Mouse (Mus musculus) limb, embryonic 10.5 days (tissue): ENCODE measurements around the gene Foxred2. TPM values are rescaled to one million over a fixed set of nuclear protein-coding genes. Genes with fewer than 3 reads are reported as not detected.

Experiments
- DNase-seq: peaks from one replicate; pipeline ENCODE4 v3.0.0-alpha.2; 2017; ENCODE audit warnings: low spot score
- H3K27ac ChIP-seq: fragments of 300-500 bp; sonication (generic); 2 replicates; pipeline ENCODE4 v1.5.1; 2016; ENCODE audit warnings: mild to moderate bottlenecking
- H3K27me3 ChIP-seq: fragments of 300-500 bp; sonication (generic); 2 replicates; pipeline ENCODE4 v1.6.1; 2016; ENCODE audit warnings: low read depth, mild to moderate bottlenecking; ENCODE audit not compliant: poor library complexity, severe bottlenecking
- H3K36me3 ChIP-seq: fragments of 300-500 bp; sonication (generic); 2 replicates; pipeline ENCODE4 v1.6.1; 2016; ENCODE audit warnings: mild to moderate bottlenecking, moderate library complexity
- H3K4me1 ChIP-seq: fragments of 300-500 bp; sonication (generic); 2 replicates; pipeline ENCODE4 v1.6.1; 2016
- H3K4me3 ChIP-seq: fragments of 300-500 bp; sonication (generic); 2 replicates; pipeline ENCODE4 v1.5.1; 2016; ENCODE audit warnings: mild to moderate bottlenecking, moderate library complexity
- H3K9me3 ChIP-seq: fragments of 300-500 bp; sonication (generic); replicated peaks from 2 replicates; pipeline ENCODE4 v1.6.1; 2016; ENCODE audit warnings: mild to moderate bottlenecking
- WGBS: fragments of 180-500 bp; shearing (Covaris S2); methylation state at CpG from one replicate; pipeline ENCODE4 v1.1.7; 2016; 5-methylcytosine and 5-hydroxymethylcytosine counted together
- polyA plus RNA-seq: library from polyadenylated mRNA; unstranded; fragments of >200 nt; fragmentation: Nextera tagmentation; extraction: Ambion mirVana; gene quantifications from 2 replicates; pipeline ENCODE4 v1.2.1, GENCODE M21; 2016

Foxred2 gene
- polyA plus RNA-seq, 1 experiment from 2014 or later = 7.3 TPM

DNA sequence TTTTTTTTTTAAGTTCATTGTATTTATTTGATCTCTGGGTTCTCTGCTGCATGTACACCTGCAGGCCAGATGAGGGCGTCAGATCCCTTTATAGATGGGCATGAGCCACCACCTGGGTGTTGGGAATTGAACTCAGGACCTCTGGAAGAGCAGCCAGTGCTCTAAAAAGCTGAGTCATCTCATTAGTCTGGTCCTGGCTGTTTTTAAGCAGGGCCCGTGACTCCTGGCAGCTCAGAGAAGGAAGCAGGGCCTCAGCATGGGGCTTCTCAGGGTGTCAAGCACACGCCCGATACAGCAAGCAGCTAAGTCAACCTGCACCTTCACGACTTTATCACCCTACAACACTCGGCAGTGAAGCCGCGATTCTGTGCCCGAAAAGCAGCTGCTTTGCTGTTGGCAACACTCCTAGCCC lies 8.6 kb upstream of the Foxred2 start:
- Histone ChIP-seq H3K9me3 (no peaks in the 10 kb centered on the region), H3K27me3 (no peaks in the 10 kb centered on the region), H3K36me3 (peaks cover 89% of the 10 kb centered on the region), H3K27ac (no peak overlapping the region), H3K4me3 (no peak overlapping the region), H3K4me1 (peaks cover 15% of the 10 kb centered on the region)
- 86% methylated on average over 9 of the region's 9 CpGs for WGBS
- DNase-seq = no peak

GRCm38 (mm10) chr15:77962447-77962846 lies 5.9 kb upstream of the Foxred2 start:
- H3K9me3 ChIP-seq = no peaks in the 10 kb centered on the region
- no peak overlapping the region for H3K27ac ChIP-seq
- no peak for DNase-seq
- peaks cover 95% of the 10 kb centered on the region for H3K36me3 ChIP-seq
- H3K27me3 ChIP-seq = no peaks in the 10 kb centered on the region
- WGBS = over 99% methylated on average over 5 of the region's 5 CpGs
- peaks cover 3% of the 10 kb centered on the region for H3K4me1 ChIP-seq
- no peak overlapping the region for H3K4me3 ChIP-seq

GRCm38 (mm10) chr15:77960693-77961092 lies 4.2 kb upstream of the Foxred2 start:
- DNase-seq = no peak
- no peak overlapping the region for H3K4me3 ChIP-seq
- peaks cover 8% of the 10 kb centered on the region for H3K27me3 ChIP-seq
- H3K4me1 ChIP-seq = peaks cover 21% of the 10 kb centered on the region
- H3K27ac ChIP-seq = no peak overlapping the region
- WGBS = 90% methylated on average over 6 of the region's 6 CpGs
- H3K36me3 ChIP-seq = peaks cover 77% of the 10 kb centered on the region
- no peaks in the 10 kb centered on the region for H3K9me3 ChIP-seq

DNA sequence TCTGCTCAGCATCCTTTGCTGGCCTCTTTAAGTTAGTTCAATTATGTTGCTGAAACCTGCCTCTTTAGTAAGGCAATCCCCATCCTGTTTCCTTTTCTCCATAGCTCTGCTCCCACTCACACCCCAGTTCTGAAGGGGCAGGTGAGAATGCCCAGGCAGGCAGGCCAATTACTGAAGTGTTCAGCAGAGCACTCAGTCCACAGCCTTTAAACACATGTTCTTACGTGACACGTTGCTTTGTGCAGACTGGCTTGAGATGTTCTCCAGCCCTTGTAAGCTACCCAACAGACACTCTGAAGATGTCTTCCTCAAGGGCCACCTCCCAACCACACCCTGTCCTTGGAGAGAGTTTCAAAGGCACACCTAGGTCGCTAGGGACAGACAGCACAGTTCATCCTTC lies 1.5 kb upstream of the Foxred2 start:
- Histone ChIP-seq H3K9me3 (no peaks in the 10 kb centered on the region), H3K4me1 (peaks cover 26% of the 10 kb centered on the region), H3K36me3 (peaks cover 51% of the 10 kb centered on the region), H3K27ac (no peak overlapping the region), H3K4me3 (no peak overlapping the region), H3K27me3 (peaks cover 30% of the 10 kb centered on the region)
- 70% methylated on average over 3 of the region's 3 CpGs for WGBS
- no peak for DNase-seq

GRCm38 (mm10) chr15:77957625-77958024 lies 1.1 kb upstream of the Foxred2 start:
- peaks cover 51% of the 10 kb centered on the region for H3K36me3 ChIP-seq
- 41% methylated on average over 5 of the region's 5 CpGs for WGBS

GRCm38 (mm10) chr15:77955440-77956403 lies 800 bp downstream of the Foxred2 start:
- H3K27ac ChIP-seq = peak overlapping the region; percentile 75
- H3K9me3 ChIP-seq = no peaks in the 10 kb centered on the region
- peaks cover 30% of the 10 kb centered on the region for H3K27me3 ChIP-seq
- WGBS = 8% methylated on average over 52 of the region's 52 CpGs
- H3K36me3 ChIP-seq = peaks cover 40% of the 10 kb centered on the region
- DNase-seq = peak; percentile 61
- H3K4me3 ChIP-seq = peak overlapping the region; percentile 67
- H3K4me1 ChIP-seq = peaks cover 26% of the 10 kb centered on the region

More at GRCm38 (mm10) chr15:77957625-77958024, 1.1 kb upstream of the Foxred2 start:
- no peaks in the 10 kb centered on the region for H3K9me3 ChIP-seq
- H3K4me1 ChIP-seq = peaks cover 26% of the 10 kb centered on the region
- DNase-seq = no peak
- no peak overlapping the region for H3K4me3 ChIP-seq
- H3K27me3 ChIP-seq = peaks cover 30% of the 10 kb centered on the region
- no peak overlapping the region for H3K27ac ChIP-seq

DNA sequence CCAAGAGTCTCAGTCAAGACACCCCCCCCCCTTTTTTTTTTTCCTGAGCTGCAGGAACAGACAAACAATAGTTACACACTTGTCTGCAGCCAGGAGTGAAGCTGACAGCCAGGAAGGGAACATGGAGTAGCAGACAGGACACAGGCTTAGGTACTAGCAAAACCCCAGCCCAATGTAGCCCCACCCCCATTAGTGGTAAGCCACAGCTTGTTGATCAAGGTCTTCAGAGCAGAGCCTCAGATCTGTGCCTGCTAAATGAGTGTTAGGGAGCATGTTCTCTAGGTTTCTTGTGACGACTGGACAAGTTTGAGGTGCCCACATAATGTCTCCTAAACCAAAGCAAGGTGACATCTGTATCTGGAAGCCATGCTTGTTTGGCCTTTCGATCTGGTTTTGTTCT lies 2.2 kb downstream of the Foxred2 start:
- H3K27ac ChIP-seq = no peak overlapping the region
- H3K9me3 ChIP-seq = no peaks in the 10 kb centered on the region
- no peak overlapping the region for H3K4me3 ChIP-seq
- peaks cover 26% of the 10 kb centered on the region for H3K4me1 ChIP-seq
- 91% methylated on average over 2 of the region's 2 CpGs for WGBS
- no peak for DNase-seq
- H3K27me3 ChIP-seq = peaks cover 30% of the 10 kb centered on the region
- H3K36me3 ChIP-seq = peaks cover 30% of the 10 kb centered on the region

DNA sequence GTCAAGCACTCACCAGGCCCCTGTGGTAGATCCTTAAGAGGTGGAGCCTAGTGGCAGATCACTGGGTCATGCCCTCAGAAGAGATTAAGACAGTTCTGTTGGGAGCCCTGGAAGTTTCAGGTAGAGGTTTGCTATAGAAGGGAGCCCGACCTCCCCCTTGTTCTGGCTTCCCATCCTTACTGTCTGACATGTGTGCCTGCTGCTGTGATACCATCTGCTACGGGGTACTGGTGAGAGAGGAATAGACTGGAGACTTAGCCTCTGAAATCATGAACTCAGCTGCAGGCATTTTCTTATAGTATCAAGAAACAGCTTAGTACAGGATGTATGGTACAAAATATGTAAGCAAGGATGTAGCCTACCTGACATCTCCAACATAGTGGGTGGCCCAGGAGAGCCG lies 3.6 kb downstream of the Foxred2 start:
- WGBS = 90% methylated on average over 3 of the region's 3 CpGs
- Histone ChIP-seq H3K27me3 (peaks cover 30% of the 10 kb centered on the region), H3K4me3 (no peak overlapping the region), H3K27ac (no peak overlapping the region), H3K36me3 (peaks cover 22% of the 10 kb centered on the region), H3K9me3 (no peaks in the 10 kb centered on the region), H3K4me1 (peaks cover 26% of the 10 kb centered on the region)
- DNase-seq = no peak

- H3K36me3 ChIP-seq = peaks cover 46% of the 10 kb centered on the region
- H3K4me3 ChIP-seq = no peak overlapping the region
- peaks cover 5% of the 10 kb centered on the region; the same call in 1 of the 2 replicates for H3K27me3 ChIP-seq
- 95% methylated on average over 7 of the region's 7 CpGs for WGBS
- no peaks in the 10 kb centered on the region for H3K9me3 ChIP-seq
- H3K27ac ChIP-seq = no peak overlapping the region
- no peak for DNase-seq
- no peaks in the 10 kb centered on the region for H3K4me1 ChIP-seq
Measured at GRCm38 (mm10) chr15:77949061-77949460, 7.5 kb downstream of the Foxred2 start.

DNA sequence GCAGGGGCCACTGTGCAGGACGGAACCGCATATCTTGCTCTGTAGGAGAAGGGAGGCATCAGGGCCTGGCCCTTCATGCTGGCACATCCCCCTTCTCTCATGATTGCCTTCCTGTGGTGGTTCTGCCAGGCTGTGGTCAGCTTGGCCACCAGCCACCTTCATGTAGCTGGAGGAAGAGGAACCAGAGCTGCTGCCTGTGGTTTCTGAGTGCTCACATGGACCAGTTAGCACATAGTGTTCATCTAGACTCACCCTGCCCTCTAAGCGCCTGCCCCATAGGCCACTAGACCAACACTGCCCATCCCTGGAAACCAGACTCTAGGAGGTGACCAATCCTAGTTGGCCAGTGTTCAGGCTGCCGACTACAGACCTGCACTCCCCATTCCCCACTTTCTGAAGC lies 10.8 kb downstream of the Foxred2 start:
- no peaks in the 10 kb centered on the region for H3K27me3 ChIP-seq
- no peak for DNase-seq
- H3K4me1 ChIP-seq = no peaks in the 10 kb centered on the region
- 91% methylated on average over 4 of the region's 4 CpGs for WGBS
- no peak overlapping the region for H3K27ac ChIP-seq
- peaks cover 53% of the 10 kb centered on the region for H3K36me3 ChIP-seq
- no peaks in the 10 kb centered on the region for H3K9me3 ChIP-seq
- H3K4me3 ChIP-seq = no peak overlapping the region

GRCm38 (mm10) chr15:77941563-77941962 lies 15.0 kb downstream of the Foxred2 start:
- WGBS = 86% methylated on average over 3 of the region's 3 CpGs
- DNase-seq = no peak

DNA sequence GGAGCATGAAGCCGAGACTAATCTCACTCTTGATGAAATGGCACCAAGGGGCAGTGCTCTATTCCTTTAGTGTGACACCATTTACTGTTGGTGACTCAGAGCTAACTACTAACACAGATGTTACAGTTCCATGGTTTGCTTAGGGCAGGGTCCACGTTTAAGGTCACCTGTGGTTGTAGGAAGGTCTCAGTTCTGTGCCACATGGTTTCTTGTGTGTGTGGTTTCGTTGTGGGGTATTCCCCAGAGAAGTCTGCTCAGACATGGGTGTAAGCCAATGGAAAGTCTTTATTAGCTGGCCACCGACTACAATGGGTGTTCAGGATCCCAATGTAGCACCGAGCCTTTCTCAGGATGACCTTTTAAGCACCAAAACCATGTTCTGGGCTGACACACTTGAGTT lies 18.0 kb downstream of the Foxred2 start:
- peaks cover 9% of the 10 kb centered on the region; the same call in 1 of the 2 replicates for H3K27me3 ChIP-seq
- WGBS = 86% methylated on average over 5 of the region's 5 CpGs
- H3K9me3 ChIP-seq = no peaks in the 10 kb centered on the region
- no peak for DNase-seq
- peaks cover 16% of the 10 kb centered on the region for H3K36me3 ChIP-seq
- no peak overlapping the region for H3K27ac ChIP-seq
- H3K4me1 ChIP-seq = peaks cover 7% of the 10 kb centered on the region
- H3K4me3 ChIP-seq = no peak overlapping the region

More at GRCm38 (mm10) chr15:77941563-77941962, 15.0 kb downstream of the Foxred2 start:
- Histone ChIP-seq H3K27ac (no peak overlapping the region), H3K36me3 (peaks cover 30% of the 10 kb centered on the region), H3K4me3 (no peak overlapping the region), H3K4me1 (no peaks in the 10 kb centered on the region), H3K9me3 (no peaks in the 10 kb centered on the region), H3K27me3 (no peaks in the 10 kb centered on the region)

DNA sequence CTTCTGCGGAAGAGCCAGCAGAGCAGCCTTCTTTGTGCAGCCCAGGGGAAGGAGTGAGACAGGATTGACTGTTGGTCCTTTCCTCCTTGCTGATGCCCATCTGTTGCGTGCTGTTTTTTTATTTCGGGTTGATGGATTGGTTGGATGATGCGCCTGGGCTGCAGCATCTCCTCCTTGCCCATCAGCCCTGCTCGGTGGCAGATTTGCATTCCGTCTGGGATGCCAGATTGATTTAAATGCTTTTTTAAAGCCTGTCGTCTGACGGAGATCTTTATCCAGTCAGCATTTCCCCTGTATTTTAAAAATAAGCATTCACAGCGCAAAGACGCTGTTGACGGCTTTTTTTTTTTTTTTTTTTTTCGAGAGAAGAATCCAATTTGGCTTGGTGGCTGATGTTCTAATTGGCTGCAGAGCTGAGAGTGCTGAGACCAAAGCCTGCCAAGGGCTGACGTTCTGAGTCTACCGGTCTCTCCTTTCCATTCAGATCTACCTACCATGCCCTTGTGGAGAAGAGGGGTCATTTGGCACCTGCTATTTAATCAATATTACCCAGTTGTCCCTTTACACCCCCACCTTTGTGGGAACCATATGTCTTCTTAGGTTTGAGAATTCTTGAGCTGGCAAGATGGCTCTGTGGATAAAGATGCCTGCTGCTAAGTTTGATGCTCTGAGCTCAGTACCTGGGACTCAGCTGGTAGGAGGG lies 20.7 kb downstream of the Foxred2 start:
- WGBS = 81% methylated on average over 14 of the region's 14 CpGs
- DNase-seq = no peak

More for the DNA sequence above, 20.7 kb downstream of the Foxred2 start:
- H3K9me3 ChIP-seq = no peaks in the 10 kb centered on the region
- peaks cover 9% of the 10 kb centered on the region; the same call in 1 of the 2 replicates for H3K27me3 ChIP-seq
- no peaks in the 10 kb centered on the region for H3K36me3 ChIP-seq
- H3K27ac ChIP-seq = no peak overlapping the region
- peaks cover 8% of the 10 kb centered on the region for H3K4me1 ChIP-seq
- H3K4me3 ChIP-seq = no peak overlapping the region
